Mouse (Mus musculus): ENCODE measurements at regions not wholly inside any gene's neighbourhood (a gene's known extent, or its start where the extent isn't known, plus 50 kb on each side); places are given as distances from the start of the nearest gene placed in this dataset.

GRCm38 (mm10) chr9:41460709-41461108 is 299.2 kb upstream of the Ubash3b start:
- no peak overlapping the region for H3K27ac ChIP-seq (ENCODE audit: insufficient read depth, low read length)
- no peak for TF ChIP-seq POLR2A (IDR thresholded peaks at IDR 0.05; ENCODE audit: low read depth, low read length)
- no peaks in the 10 kb centered on the region for H3K4me1 ChIP-seq (ENCODE audit: control insufficient read depth, insufficient read depth, low read length)
- no peak overlapping the region for H3K4me3 ChIP-seq (ENCODE audit: insufficient read depth, low read length)

- Histone ChIP-seq H3K27ac (ENCODE audit: insufficient read depth, low read length) (no peak overlapping the region), H3K4me1 (ENCODE audit: control insufficient read depth, insufficient read depth, low read length) (no peaks in the 10 kb centered on the region), H3K4me3 (ENCODE audit: insufficient read depth, low read length) (no peak overlapping the region)
- TF ChIP-seq POLR2A (IDR thresholded peaks at IDR 0.05; ENCODE audit: low read depth, low read length) (no peak), CTCF (IDR thresholded peaks at IDR 0.05; ENCODE audit: borderline replicate concordance, insufficient read depth, low read length) (no peak)
Observed at GRCm38 (mm10) chr9:41457003-41457402, 295.5 kb upstream of the Ubash3b start.

DNA sequence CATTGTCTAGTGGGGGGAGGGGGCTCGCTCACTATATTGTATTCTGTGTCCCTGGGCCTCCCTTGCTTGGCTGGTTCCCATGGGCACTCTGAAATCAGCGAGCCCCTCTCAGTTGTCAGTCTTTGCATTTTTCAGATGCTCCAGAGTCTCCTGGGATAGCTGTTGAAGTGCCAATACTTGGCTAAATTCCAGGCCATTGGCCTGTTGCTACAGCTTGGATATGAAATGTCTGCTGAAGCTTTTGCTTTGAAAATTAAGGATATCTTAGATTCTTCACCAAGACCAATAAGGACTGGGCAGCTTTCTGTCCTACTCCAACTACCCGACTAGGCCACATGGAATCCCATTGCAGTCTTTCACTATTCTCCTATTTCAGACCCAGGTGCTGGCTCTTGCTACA is 290.2 kb upstream of the Ubash3b start:
- Histone ChIP-seq H3K4me3 (ENCODE audit: insufficient read depth, low read length) (no peak overlapping the region), H3K27ac (ENCODE audit: insufficient read depth, low read length) (no peak overlapping the region)

DNA sequence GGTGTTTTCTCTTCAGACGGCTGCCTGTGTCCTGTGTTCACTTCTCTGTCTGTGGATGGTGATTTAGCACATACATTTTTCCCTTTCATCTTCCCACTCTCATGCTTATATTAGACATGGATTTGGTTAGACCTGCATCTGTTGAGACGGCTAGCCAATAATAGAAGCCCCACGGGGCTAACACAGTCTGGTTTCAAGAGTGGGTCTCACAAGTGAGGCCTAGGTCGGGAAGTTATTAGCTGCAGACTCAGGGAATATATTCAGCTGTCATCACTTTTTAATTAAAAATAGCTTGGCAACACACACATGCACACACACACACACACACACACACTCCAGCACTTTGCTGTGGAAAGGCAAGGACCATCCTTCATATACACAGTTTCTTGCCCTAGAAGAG is 287.7 kb upstream of the Ubash3b start:
- H3K4me1 ChIP-seq (ENCODE audit: control insufficient read depth, insufficient read depth, low read length) = no peaks in the 10 kb centered on the region; the same call in 1 of the 2 replicates
- H3K27ac ChIP-seq (ENCODE audit: insufficient read depth, low read length) = no peak overlapping the region
- TF ChIP-seq CTCF (IDR thresholded peaks at IDR 0.05; ENCODE audit: borderline replicate concordance, insufficient read depth, low read length) (no peak), POLR2A (IDR thresholded peaks at IDR 0.05; ENCODE audit: low read depth, low read length) (no peak)

More for the DNA sequence above, 290.2 kb upstream of the Ubash3b start:
- no peaks in the 10 kb centered on the region; the same call in 1 of the 2 replicates for H3K4me1 ChIP-seq (ENCODE audit: control insufficient read depth, insufficient read depth, low read length)
- no peak for TF ChIP-seq POLR2A (IDR thresholded peaks at IDR 0.05; ENCODE audit: low read depth, low read length)
- no peak for TF ChIP-seq CTCF (IDR thresholded peaks at IDR 0.05; ENCODE audit: borderline replicate concordance, insufficient read depth, low read length)

DNA sequence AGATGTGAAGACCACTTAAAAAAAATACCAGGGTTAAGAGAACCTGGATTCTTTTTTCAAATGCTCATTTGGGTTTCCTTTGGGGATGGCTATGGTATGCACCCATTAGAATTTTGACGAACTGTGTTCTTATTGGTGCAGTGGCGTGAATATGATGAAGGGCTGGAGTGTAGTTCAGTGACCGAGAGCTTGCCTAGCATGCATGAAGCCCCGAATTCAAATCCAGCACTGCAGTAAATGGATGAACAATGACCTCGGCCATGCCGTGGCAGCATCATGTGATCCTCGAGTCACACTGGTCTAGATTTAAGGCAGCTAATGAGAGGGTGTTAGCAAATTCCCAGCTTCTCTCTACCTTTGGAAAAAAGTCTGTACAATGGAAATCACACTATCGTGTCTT is 286.4 kb upstream of the Ubash3b start:
- Histone ChIP-seq H3K4me1 (ENCODE audit: control insufficient read depth, insufficient read depth, low read length) (no peaks in the 10 kb centered on the region; the same call in 1 of the 2 replicates), H3K4me3 (ENCODE audit: insufficient read depth, low read length) (no peak overlapping the region), H3K27ac (ENCODE audit: insufficient read depth, low read length) (no peak overlapping the region)
- TF ChIP-seq CTCF (IDR thresholded peaks at IDR 0.05; ENCODE audit: borderline replicate concordance, insufficient read depth, low read length) = no peak
- no peak for TF ChIP-seq POLR2A (IDR thresholded peaks at IDR 0.05; ENCODE audit: low read depth, low read length)

More for the DNA sequence above, 287.7 kb upstream of the Ubash3b start:
- no peak overlapping the region for H3K4me3 ChIP-seq (ENCODE audit: insufficient read depth, low read length)

- peak overlapping the region; percentile 23; the same call in 1 of the 2 replicates for H3K27ac ChIP-seq (ENCODE audit: insufficient read depth, low read length)
- H3K4me1 ChIP-seq (ENCODE audit: control insufficient read depth, insufficient read depth, low read length) = no peaks in the 10 kb centered on the region; the same call in 1 of the 2 replicates
- no peak for TF ChIP-seq POLR2A (IDR thresholded peaks at IDR 0.05; ENCODE audit: low read depth, low read length)
- TF ChIP-seq CTCF (IDR thresholded peaks at IDR 0.05; ENCODE audit: borderline replicate concordance, insufficient read depth, low read length) = no peak
- no peak overlapping the region for H3K4me3 ChIP-seq (ENCODE audit: insufficient read depth, low read length)
Observed at GRCm38 (mm10) chr9:41447211-41447875, 285.8 kb upstream of the Ubash3b start.

GRCm38 (mm10) chr9:41446431-41447203 is 285.1 kb upstream of the Ubash3b start:
- TF ChIP-seq CTCF (IDR thresholded peaks at IDR 0.05; ENCODE audit: borderline replicate concordance, insufficient read depth, low read length) = no peak
- TF ChIP-seq POLR2A (IDR thresholded peaks at IDR 0.05; ENCODE audit: low read depth, low read length) = no peak
- Histone ChIP-seq H3K4me3 (ENCODE audit: insufficient read depth, low read length) (no peak overlapping the region), H3K27ac (ENCODE audit: insufficient read depth, low read length) (0 out of 2 replicates have a peak overlapping the region, but pooled peaks have one; percentile 23), H3K4me1 (ENCODE audit: control insufficient read depth, insufficient read depth, low read length) (no peaks in the 10 kb centered on the region; the same call in 1 of the 2 replicates)

- Histone ChIP-seq H3K4me1 (ENCODE audit: control insufficient read depth, insufficient read depth, low read length) (no peaks in the 10 kb centered on the region), H3K27ac (ENCODE audit: insufficient read depth, low read length) (no peak overlapping the region), H3K4me3 (ENCODE audit: insufficient read depth, low read length) (no peak overlapping the region)
- TF ChIP-seq POLR2A (IDR thresholded peaks at IDR 0.05; ENCODE audit: low read depth, low read length) = no peak
- TF ChIP-seq CTCF (IDR thresholded peaks at IDR 0.05; ENCODE audit: borderline replicate concordance, insufficient read depth, low read length) = no peak
Observed at GRCm38 (mm10) chr9:41442418-41442817, 280.9 kb upstream of the Ubash3b start.

DNA sequence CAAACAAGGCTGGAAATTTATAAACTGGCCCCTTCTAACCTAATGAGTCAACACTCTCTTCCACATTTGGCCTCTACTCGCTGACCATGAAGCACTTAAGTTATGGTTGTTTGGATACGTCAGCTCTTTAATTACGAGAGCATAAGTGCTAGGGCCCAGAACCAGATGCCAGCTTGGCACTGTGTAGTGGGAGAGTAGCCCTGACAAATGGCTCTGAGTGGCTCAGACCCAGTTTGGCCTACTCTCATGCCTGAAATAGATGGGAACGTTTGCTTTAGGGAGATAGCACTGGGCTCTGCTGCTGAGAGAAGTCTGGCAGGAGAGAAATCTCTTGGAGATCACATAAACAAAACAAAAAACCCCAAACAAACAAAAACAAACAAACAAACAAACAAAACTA is 278.5 kb upstream of the Ubash3b start:
- Histone ChIP-seq H3K4me1 (ENCODE audit: control insufficient read depth, insufficient read depth, low read length) (no peaks in the 10 kb centered on the region), H3K27ac (ENCODE audit: insufficient read depth, low read length) (no peak overlapping the region), H3K4me3 (ENCODE audit: insufficient read depth, low read length) (no peak overlapping the region)
- TF ChIP-seq POLR2A (IDR thresholded peaks at IDR 0.05; ENCODE audit: low read depth, low read length) = no peak
- TF ChIP-seq CTCF (IDR thresholded peaks at IDR 0.05; ENCODE audit: borderline replicate concordance, insufficient read depth, low read length) = no peak

DNA sequence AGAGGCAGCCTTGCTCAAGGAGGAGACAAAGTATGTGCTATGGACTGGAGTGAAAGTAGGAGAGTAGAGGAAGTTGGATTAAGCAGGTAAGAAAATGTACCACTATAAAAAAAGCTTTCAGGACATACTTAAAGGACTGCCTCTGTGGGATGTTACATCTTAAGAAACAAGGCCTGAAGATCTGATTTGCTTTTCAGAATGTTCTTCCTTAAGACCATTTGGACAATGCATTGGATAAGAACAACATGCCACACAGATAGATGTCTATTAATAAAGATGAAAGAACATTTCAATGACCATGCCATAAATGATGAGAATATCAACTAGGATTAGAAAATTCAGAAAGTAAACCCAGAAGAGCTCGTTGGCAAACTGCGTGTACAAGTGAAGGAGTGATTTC is 276.6 kb upstream of the Ubash3b start:
- TF ChIP-seq CTCF (IDR thresholded peaks at IDR 0.05; ENCODE audit: borderline replicate concordance, insufficient read depth, low read length) = no peak
- no peaks in the 10 kb centered on the region for H3K4me1 ChIP-seq (ENCODE audit: control insufficient read depth, insufficient read depth, low read length)
- no peak overlapping the region for H3K4me3 ChIP-seq (ENCODE audit: insufficient read depth, low read length)
- H3K27ac ChIP-seq (ENCODE audit: insufficient read depth, low read length) = no peak overlapping the region
